ENCODE assay signal across 20 mouse cellular contexts in genomic region chr11:32096346-32096745, GRCm38 (mm10).
"Had no signal": no experiment of that assay in that cellular context is flagged by ENCODE, and none has a peak within 500 bp of the region (broad histone marks: within the 10 kb centered on the region; RNA-seq: fewer than 3 reads in every experiment).

No protein-coding gene starts in this region.

- H3K27ac ChIP-seq: lung, embryonic 15.5 days; macrophage; midbrain, embryonic 13.5 days; midbrain, embryonic 15.5 days; neural tube, embryonic 13.5 days; neural tube, embryonic 15.5 days had no signal

- H3K36me3 ChIP-seq: lung, embryonic 15.5 days; midbrain, embryonic 13.5 days; midbrain, embryonic 15.5 days; neural tube, embryonic 13.5 days; neural tube, embryonic 15.5 days had no signal

- ATAC-seq: lung, postnatal 0 days; midbrain, embryonic 13.5 days; midbrain, embryonic 15.5 days had no signal

- H3K4me2 ChIP-seq: lung, embryonic 15.5 days; midbrain, embryonic 11.5 days; midbrain, embryonic 13.5 days; midbrain, embryonic 15.5 days; neural tube, embryonic 13.5 days; neural tube, embryonic 15.5 days had no signal

- DNase-seq: lung, adult 2 months; lung, postnatal 14 days; lung, postnatal 36 days; retina, postnatal 1 day; right cerebral cortex, adult 18-20 months; right cerebral cortex, postnatal 25 days; right cerebral cortex, postnatal 4 days; spleen, adult 18-20 months; thymus, adult 18-20 months; thymus, postnatal 25 days; thymus, postnatal 4 days had no signal

- H3K9ac ChIP-seq: lung, embryonic 15.5 days; midbrain, embryonic 13.5 days; midbrain, embryonic 15.5 days; neural tube, embryonic 13.5 days; neural tube, embryonic 15.5 days had no signal

- H3K4me1 ChIP-seq: lung, embryonic 15.5 days had no signal

- H3K27me3 ChIP-seq: lung, embryonic 15.5 days; midbrain, embryonic 13.5 days; midbrain, embryonic 15.5 days; neural tube, embryonic 13.5 days; neural tube, embryonic 15.5 days had no signal

- H3K4me3 ChIP-seq: lung, embryonic 15.5 days; megakaryocyte, embryonic 14.5 days; midbrain, embryonic 13.5 days; midbrain, embryonic 15.5 days; neural tube, embryonic 13.5 days; neural tube, embryonic 15.5 days had no signal

- H3K9me3 ChIP-seq: lung, embryonic 15.5 days; midbrain, embryonic 13.5 days; midbrain, embryonic 15.5 days; neural tube, embryonic 13.5 days; neural tube, embryonic 15.5 days had no signal
